Mouse (Mus musculus) cerebellum, adult 18-20 months (tissue): Measurements from ENCODE around the gene BC049352.

Experiments used
- DNase-seq, 2 experiments: peaks; one replicate each; pipeline ENCODE4 v3.0.0; 2021

BC049352 gene

GRCm38 (mm10) chr9:45195468-45195867 lies 13.7 kb downstream of the BC049352 start:
- no peak for DNase-seq

GRCm38 (mm10) chr9:45196125-45196830 lies 14.5 kb downstream of the BC049352 start:
- DNase-seq, result no peak

GRCm38 (mm10) chr9:45197549-45197948 lies 15.7 kb downstream of the BC049352 start:
- DNase-seq, result no peak

GRCm38 (mm10) chr9:45201319-45201947 lies 19.6 kb downstream of the BC049352 start:
- no peak for DNase-seq

GRCm38 (mm10) chr9:45202021-45202798 lies 20.4 kb downstream of the BC049352 start:
- DNase-seq, result no peak

GRCm38 (mm10) chr9:45203797-45204410 lies 22.1 kb downstream of the BC049352 start, which contains the start of gene Tmprss4:
TSS of gene Tmprss4 (minus strand) at chr9:45204092.
- no peak for DNase-seq

- no peak for DNase-seq
Observed at GRCm38 (mm10) chr9:45205143-45205542, 23.3 kb downstream of the BC049352 start.

GRCm38 (mm10) chr9:45206121-45206520 lies 24.3 kb downstream of the BC049352 start:
- DNase-seq, result no peak

- DNase-seq, result no peak
Observed at GRCm38 (mm10) chr9:45207015-45207743, 25.4 kb downstream of the BC049352 start.

- DNase-seq, result no peak
Observed at GRCm38 (mm10) chr9:45212001-45212400, 30.2 kb downstream of the BC049352 start.

- DNase-seq, result peak in 1 of 2 experiments; percentile 19
Observed at GRCm38 (mm10) chr9:45215526-45216179, 33.8 kb downstream of the BC049352 start.

GRCm38 (mm10) chr9:45219644-45220043 lies 37.8 kb downstream of the BC049352 start:
- DNase-seq, result no peak

GRCm38 (mm10) chr9:45221567-45221966 lies 39.8 kb downstream of the BC049352 start:
- DNase-seq, result peak; percentile 92 to 97

- no peak for DNase-seq
Observed at GRCm38 (mm10) chr9:45229359-45229758, 47.6 kb downstream of the BC049352 start.

GRCm38 (mm10) chr9:45235668-45236227 lies 53.9 kb downstream of the BC049352 start:
- no peak for DNase-seq

- no peak for DNase-seq
Observed at GRCm38 (mm10) chr9:45236744-45237143, 54.9 kb downstream of the BC049352 start.

GRCm38 (mm10) chr9:45241397-45241796 lies 59.6 kb downstream of the BC049352 start:
- DNase-seq, result no peak

GRCm38 (mm10) chr9:45245432-45245831 lies 63.6 kb downstream of the BC049352 start:
- DNase-seq, result no peak

- no peak for DNase-seq
Observed at GRCm38 (mm10) chr9:45246060-45246459, 64.3 kb downstream of the BC049352 start.

GRCm38 (mm10) chr9:45247536-45247935 lies 65.7 kb downstream of the BC049352 start:
- DNase-seq, result no peak

- DNase-seq, result no peak
Observed at GRCm38 (mm10) chr9:45250306-45250705, 68.5 kb downstream of the BC049352 start.

- DNase-seq, result no peak
Observed at GRCm38 (mm10) chr9:45251281-45251680, 69.5 kb downstream of the BC049352 start.
